Mouse (Mus musculus) urinary bladder, postnatal 14 days (tissue): ENCODE data around the gene S1pr3.
A peak's percentile ranks its signal among the peaks of the same experiment; 100 is the strongest.

ENCODE experiments used
- DNase-seq: peaks from one replicate; pipeline ENCODE4 v3.0.0; 2021; ENCODE audit warnings: low spot score

S1pr3 gene

GRCm38 (mm10) chr13:51408519-51409001 is at the start of gene S1pr3:
S1pr3 (plus strand) TSS chr13:51408639.
- peak; percentile 33 for DNase-seq

GRCm38 (mm10) chr13:51360441-51360962 is 47.9 kb upstream of the S1pr3 start:
- no peak for DNase-seq

- no peak for DNase-seq
Measured at GRCm38 (mm10) chr13:51363390-51363789, 45.0 kb upstream of the S1pr3 start.

- no peak for DNase-seq
Measured at GRCm38 (mm10) chr13:51363985-51364384, 44.5 kb upstream of the S1pr3 start.

- no peak for DNase-seq
Measured at GRCm38 (mm10) chr13:51365191-51365590, 43.2 kb upstream of the S1pr3 start.

- no peak for DNase-seq
Measured at GRCm38 (mm10) chr13:51368346-51368745, 40.1 kb upstream of the S1pr3 start.

- no peak for DNase-seq
Measured at GRCm38 (mm10) chr13:51369354-51369753, 39.1 kb upstream of the S1pr3 start.

- DNase-seq: no peak
Measured at GRCm38 (mm10) chr13:51373086-51373485, 35.4 kb upstream of the S1pr3 start.

- DNase-seq: peak; percentile 9
Measured at GRCm38 (mm10) chr13:51374026-51374807, 34.2 kb upstream of the S1pr3 start.

GRCm38 (mm10) chr13:51378126-51378525 is 30.3 kb upstream of the S1pr3 start:
- no peak for DNase-seq

GRCm38 (mm10) chr13:51379596-51379995 is 28.8 kb upstream of the S1pr3 start:
- no peak for DNase-seq

- DNase-seq: no peak
Measured at GRCm38 (mm10) chr13:51381498-51381897, 26.9 kb upstream of the S1pr3 start.

GRCm38 (mm10) chr13:51384899-51385298 is 23.5 kb upstream of the S1pr3 start:
- no peak for DNase-seq

GRCm38 (mm10) chr13:51387908-51388307 is 20.5 kb upstream of the S1pr3 start:
- no peak for DNase-seq

GRCm38 (mm10) chr13:51390398-51390797 is 18.0 kb upstream of the S1pr3 start:
- DNase-seq: no peak

GRCm38 (mm10) chr13:51391359-51391916 is 17.0 kb upstream of the S1pr3 start:
- DNase-seq: no peak

- DNase-seq: no peak
Measured at GRCm38 (mm10) chr13:51392256-51392655, 16.2 kb upstream of the S1pr3 start.

GRCm38 (mm10) chr13:51397861-51398260 is 10.6 kb upstream of the S1pr3 start:
- no peak for DNase-seq

- no peak for DNase-seq
Measured at GRCm38 (mm10) chr13:51399562-51399961, 8.9 kb upstream of the S1pr3 start.

- DNase-seq: peak; percentile 29
Measured at GRCm38 (mm10) chr13:51400186-51400719, 8.2 kb upstream of the S1pr3 start.

- no peak for DNase-seq
Measured at GRCm38 (mm10) chr13:51400736-51401501, 7.5 kb upstream of the S1pr3 start.

GRCm38 (mm10) chr13:51404566-51404965 is 3.9 kb upstream of the S1pr3 start:
- no peak for DNase-seq
